Mouse (Mus musculus): ENCODE data around the gene Ptprk.

Gene Ptprk

GRCm38 (mm10) chr10:28566828-28567227 is 492.2 kb downstream of the Ptprk start:
- DNase-seq = no peak

- no peak for DNase-seq
Measured at GRCm38 (mm10) chr10:28567441-28567840, 492.8 kb downstream of the Ptprk start.

- DNase-seq = no peak
Measured at GRCm38 (mm10) chr10:28568047-28568446, 493.4 kb downstream of the Ptprk start.

GRCm38 (mm10) chr10:28579596-28579995 is 505.0 kb downstream of the Ptprk start:
- DNase-seq = no peak

- DNase-seq = no peak
Measured at GRCm38 (mm10) chr10:28586565-28587138, 512.0 kb downstream of the Ptprk start.

GRCm38 (mm10) chr10:28588401-28588800 is 513.8 kb downstream of the Ptprk start:
- no peak for DNase-seq

GRCm38 (mm10) chr10:28590822-28591221 is 516.2 kb downstream of the Ptprk start:
- no peak for DNase-seq

GRCm38 (mm10) chr10:28593566-28594292 is 519.1 kb downstream of the Ptprk start:
- DNase-seq = no peak

GRCm38 (mm10) chr10:28596897-28597296 is 522.3 kb downstream of the Ptprk start:
- DNase-seq = no peak

GRCm38 (mm10) chr10:28609136-28609535 is 534.5 kb downstream of the Ptprk start:
- DNase-seq = no peak

GRCm38 (mm10) chr10:28614396-28614795 is 539.8 kb downstream of the Ptprk start:
- no peak for DNase-seq

- DNase-seq = no peak
Measured at GRCm38 (mm10) chr10:28617203-28617602, 542.6 kb downstream of the Ptprk start.

- DNase-seq = no peak
Measured at GRCm38 (mm10) chr10:28618002-28618401, 543.4 kb downstream of the Ptprk start.

GRCm38 (mm10) chr10:28619415-28619814 is 544.8 kb downstream of the Ptprk start:
- DNase-seq = no peak

- DNase-seq = no peak
Measured at GRCm38 (mm10) chr10:28636096-28636495, 561.5 kb downstream of the Ptprk start.

GRCm38 (mm10) chr10:28641887-28642286 is 567.3 kb downstream of the Ptprk start:
- DNase-seq = no peak
